Mouse (Mus musculus): Measurements from ENCODE around the gene Tmem129.

DNA sequence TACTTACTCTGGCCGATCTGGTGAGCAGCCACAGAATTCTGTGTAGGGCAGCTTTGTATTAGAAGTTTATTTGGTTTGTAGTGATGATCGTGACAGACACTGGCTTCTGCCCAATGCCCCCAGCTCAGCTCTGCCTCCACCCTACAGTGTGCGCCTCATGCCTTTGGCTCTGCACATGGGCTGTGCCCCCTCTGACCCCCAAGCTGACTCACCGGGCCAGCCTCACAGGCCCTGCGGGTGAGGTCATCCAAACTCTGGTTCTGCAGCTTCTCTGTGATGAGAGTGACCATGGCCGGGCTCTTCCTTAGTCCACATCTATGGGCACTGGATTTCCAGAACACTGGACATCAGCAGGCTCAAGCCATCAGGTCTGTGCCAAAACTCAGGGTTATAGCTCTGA is 43.8 kb downstream of the Tmem129 start:
- TF ChIP-seq CTCF (conservative IDR thresholded peaks at IDR 0.05; ENCODE audit: insufficient read depth, insufficient read length, low read depth, low read length) (no peak), POLR2A (IDR thresholded peaks at IDR 0.05; ENCODE audit: low read depth, low read length) (no peak)
